Mouse (Mus musculus) stomach, embryonic 16.5 days (tissue): Measurements from ENCODE around the gene Pi4kb. TPM values are rescaled to one million over a fixed set of nuclear protein-coding genes. Genes with fewer than 3 reads are reported as not detected.
A peak's percentile ranks its signal among the peaks of the same experiment; 100 is the strongest.

Experiments
- ATAC-seq: fragments of 200-750 bp; cut with Nextera tagmentation; 2 replicates; pipeline ENCODE4 v1.8.0; 2017; ENCODE audit warnings: moderate number of reproducible peaks, moderate TSS enrichment; ENCODE audit not compliant: insufficient read depth, low FRiP score
- H3K27ac ChIP-seq: fragments of 300-500 bp; sonication (generic); 2 replicates; pipeline ENCODE4 v1.5.1; 2014; ENCODE audit warnings: low read length
- H3K27me3 ChIP-seq: fragments of 300-500 bp; sonication (generic); 2 replicates; pipeline ENCODE4 v1.6.1; 2014; ENCODE audit warnings: low read length, control low read depth, mixed read lengths; ENCODE audit not compliant: control insufficient read depth, insufficient read depth
- H3K36me3 ChIP-seq: fragments of 300-500 bp; sonication (generic); 2 replicates; pipeline ENCODE4 v1.6.1; 2014; ENCODE audit warnings: low read length; ENCODE audit not compliant: control insufficient read depth, insufficient read depth
- H3K4me1 ChIP-seq: fragments of 300-500 bp; sonication (generic); 2 replicates; pipeline ENCODE4 v1.6.1; 2014; ENCODE audit warnings: low read length, control low read depth, mixed read lengths; ENCODE audit not compliant: control insufficient read depth, insufficient read depth
- H3K4me2 ChIP-seq: fragments of 300-500 bp; sonication (generic); 2 replicates; pipeline ENCODE4 v1.6.1; 2014; ENCODE audit warnings: low read depth, low read length, mixed read lengths
- H3K4me3 ChIP-seq: fragments of 300-500 bp; sonication (generic); replicated peaks from 2 replicates; pipeline ENCODE4 v1.5.1; 2014; ENCODE audit warnings: mild to moderate bottlenecking, low read length
- H3K9ac ChIP-seq: fragments of 300-500 bp; sonication (generic); 2 replicates; pipeline ENCODE4 v1.6.1; 2014; ENCODE audit warnings: low read length
- H3K9me3 ChIP-seq: fragments of 300-500 bp; sonication (generic); replicated peaks from 2 replicates; pipeline ENCODE4 v1.6.1; 2016; ENCODE audit warnings: low read length, control low read depth; ENCODE audit not compliant: control insufficient read depth
- WGBS: fragments of 180-500 bp; shearing (Covaris S2); extraction: QIAGEN DNeasy Blood & Tissue Kit; methylation state at CpG from one replicate; pipeline ENCODE4 v1.1.7; 2014; 5-methylcytosine and 5-hydroxymethylcytosine counted together
- polyA plus RNA-seq: library from polyadenylated mRNA; unstranded; fragments of >200 nt; fragmentation: Nextera tagmentation; extraction: Ambion mirVana; gene quantifications from 2 replicates; pipeline ENCODE4 v1.2.1, GENCODE M21; 2015

Gene Pi4kb
- polyA plus RNA-seq, 1 experiment from 2014 or later: 17.5 TPM

- Histone ChIP-seq H3K27me3 (no peaks in the 10 kb centered on the region), H3K4me2 (peak overlapping the region; percentile 60), H3K9ac (0 out of 2 replicates have a peak overlapping the region, but pooled peaks have one; percentile 11), H3K4me1 (peaks cover 13% of the 10 kb centered on the region; the same call in 1 of the 2 replicates), H3K36me3 (peaks cover 9% of the 10 kb centered on the region; the same call in 1 of the 2 replicates), H3K4me3 (peak overlapping the region; percentile 88), H3K9me3 (no peaks in the 10 kb centered on the region), H3K27ac (peak overlapping the region; percentile 96)
- peak; percentile 26; the same call in 1 of the 2 replicates for ATAC-seq
- 38% methylated on average over 5 of the region's 5 CpGs for WGBS
Observed at GRCm38 (mm10) chr3:94952806-94953205, 21.7 kb upstream of the Pi4kb start.

GRCm38 (mm10) chr3:94953384-94953763, 21.2 kb upstream of the Pi4kb start:
- WGBS: 7% methylated on average over 9 of the region's 9 CpGs
- peaks cover 13% of the 10 kb centered on the region; the same call in 1 of the 2 replicates for H3K4me1 ChIP-seq
- H3K36me3 ChIP-seq: peaks cover 13% of the 10 kb centered on the region
- H3K4me2 ChIP-seq: peak overlapping the region; percentile 60
- peak overlapping the region; percentile 76 for H3K9ac ChIP-seq
- H3K27me3 ChIP-seq: no peaks in the 10 kb centered on the region
- H3K9me3 ChIP-seq: no peaks in the 10 kb centered on the region
- H3K4me3 ChIP-seq: peak overlapping the region; percentile 88
- no peak; the same call in 1 of the 2 replicates for ATAC-seq
- peak overlapping the region; percentile 96 for H3K27ac ChIP-seq

DNA sequence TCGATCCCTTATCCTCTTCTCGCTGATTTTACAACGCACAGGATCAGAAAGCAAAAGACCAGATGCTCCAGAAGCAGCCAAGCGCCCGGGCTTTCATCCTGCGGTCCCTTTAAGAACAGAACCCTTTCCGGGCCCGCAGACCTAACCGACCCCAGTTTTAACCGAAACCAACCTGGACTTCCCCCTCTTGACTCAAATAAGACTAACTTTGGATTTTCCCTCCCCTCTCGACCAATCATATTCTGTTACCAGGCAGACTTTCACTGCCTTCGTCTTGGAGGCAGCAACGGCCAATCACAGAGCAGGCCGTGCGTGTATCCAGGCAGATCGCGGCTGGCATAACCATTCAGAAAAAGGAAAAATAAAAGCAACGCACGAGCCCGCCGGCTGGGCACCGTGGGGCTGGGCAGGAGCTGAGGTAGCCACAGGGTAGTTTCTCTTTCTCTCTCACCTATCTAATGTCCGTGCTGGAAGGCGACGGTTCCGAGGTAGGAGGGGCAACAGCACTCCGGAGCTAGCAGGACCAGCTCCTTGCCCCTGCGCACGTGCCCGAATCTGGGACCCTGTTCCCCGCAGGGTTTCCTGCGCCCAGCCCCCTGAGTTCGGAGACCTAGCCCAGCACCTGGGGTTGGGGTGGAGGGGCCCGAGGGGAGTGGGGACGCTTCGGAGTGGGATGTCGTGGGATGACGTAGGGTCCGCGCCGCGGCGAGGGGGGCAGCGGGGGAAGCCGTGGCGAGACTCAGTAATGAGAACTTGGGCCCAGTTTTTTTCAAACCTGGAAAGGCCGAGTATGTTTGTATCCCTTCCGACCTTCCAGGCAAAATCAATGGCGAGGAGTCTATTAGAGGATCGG, 20.5 kb upstream of the Pi4kb start, which contains the start of gene Rfx5:
Gene Rfx5 (plus strand): TSS at position 312 of the 853 bp plus-strand sequence.
- Histone ChIP-seq H3K4me3 (peak within 1 kb of the TSS; percentile 88), H3K36me3 (peaks cover 15% of the 10 kb centered on the region), H3K9me3 (no peaks in the 10 kb centered on the region), H3K4me2 (peak within 1 kb of the TSS; percentile 68), H3K9ac (peak within 1 kb of the TSS; percentile 95), H3K4me1 (peaks cover 13% of the 10 kb centered on the region; the same call in 1 of the 2 replicates), H3K27ac (peak within 1 kb of the TSS; percentile 96), H3K27me3 (no peaks in the 10 kb centered on the region)
- WGBS: under 1% methylated on average over 50 of the region's 50 CpGs
- peak; percentile 97 for ATAC-seq

GRCm38 (mm10) chr3:94958295-94958694, 16.2 kb upstream of the Pi4kb start:
- ATAC-seq: no peak
- no peak overlapping the region for H3K27ac ChIP-seq
- H3K27me3 ChIP-seq: no peaks in the 10 kb centered on the region
- no peak overlapping the region for H3K4me2 ChIP-seq
- H3K4me3 ChIP-seq: no peak overlapping the region
- peaks cover 15% of the 10 kb centered on the region for H3K36me3 ChIP-seq
- WGBS: 88% methylated on average over 8 of the region's 8 CpGs
- peaks cover 6% of the 10 kb centered on the region; the same call in 1 of the 2 replicates for H3K4me1 ChIP-seq
- no peak overlapping the region for H3K9ac ChIP-seq
- no peaks in the 10 kb centered on the region for H3K9me3 ChIP-seq

DNA sequence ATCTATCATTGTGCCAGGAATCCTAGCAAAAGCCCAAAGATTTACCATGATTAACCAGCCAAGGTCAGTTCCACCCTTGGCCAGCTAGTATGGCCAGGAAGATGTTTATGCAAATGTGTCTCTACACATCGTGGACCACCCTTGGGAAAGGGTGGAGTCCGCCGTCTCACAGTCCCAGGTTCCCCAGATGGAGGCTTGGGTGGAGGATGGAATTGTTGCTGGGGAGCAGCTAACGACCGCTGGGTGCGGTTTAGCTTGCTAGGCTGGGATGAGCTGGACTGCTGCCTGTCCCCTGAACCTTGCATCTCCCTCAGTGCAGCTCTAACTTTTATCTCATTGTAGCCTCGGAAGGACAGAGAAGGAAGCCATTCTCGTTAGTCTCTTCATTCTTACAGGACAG, 14.7 kb upstream of the Pi4kb start:
- no peak overlapping the region for H3K4me2 ChIP-seq
- peaks cover 3% of the 10 kb centered on the region; the same call in 1 of the 2 replicates for H3K4me1 ChIP-seq
- H3K4me3 ChIP-seq: no peak overlapping the region
- 44% methylated on average over 8 of the region's 8 CpGs for WGBS
- no peak for ATAC-seq
- no peak overlapping the region for H3K27ac ChIP-seq
- H3K36me3 ChIP-seq: peaks cover 15% of the 10 kb centered on the region
- no peaks in the 10 kb centered on the region for H3K27me3 ChIP-seq
- no peak overlapping the region for H3K9ac ChIP-seq
- H3K9me3 ChIP-seq: no peaks in the 10 kb centered on the region

- H3K27ac ChIP-seq: no peak overlapping the region
- H3K36me3 ChIP-seq: peaks cover 15% of the 10 kb centered on the region
- 0 out of 2 replicates have a peak overlapping the region, but pooled peaks have one; percentile 5 for H3K9ac ChIP-seq
- no peaks in the 10 kb centered on the region for H3K27me3 ChIP-seq
- no peak overlapping the region for H3K4me3 ChIP-seq
- H3K9me3 ChIP-seq: no peaks in the 10 kb centered on the region
- H3K4me2 ChIP-seq: no peak overlapping the region
- no peak for ATAC-seq
- WGBS: 51% methylated on average over 5 of the region's 5 CpGs
- no peaks in the 10 kb centered on the region for H3K4me1 ChIP-seq
Observed at GRCm38 (mm10) chr3:94960322-94960721, 14.2 kb upstream of the Pi4kb start.

- no peaks in the 10 kb centered on the region for H3K27me3 ChIP-seq
- no peak overlapping the region for H3K27ac ChIP-seq
- H3K4me3 ChIP-seq: no peak overlapping the region
- no peak overlapping the region for H3K9ac ChIP-seq
- H3K4me1 ChIP-seq: no peaks in the 10 kb centered on the region
- ATAC-seq: no peak
- 97% methylated on average over 1 of the region's 1 CpGs for WGBS
- no peak overlapping the region for H3K4me2 ChIP-seq
- no peaks in the 10 kb centered on the region for H3K36me3 ChIP-seq
- no peaks in the 10 kb centered on the region for H3K9me3 ChIP-seq
Observed at GRCm38 (mm10) chr3:94964989-94965388, 9.5 kb upstream of the Pi4kb start.

DNA sequence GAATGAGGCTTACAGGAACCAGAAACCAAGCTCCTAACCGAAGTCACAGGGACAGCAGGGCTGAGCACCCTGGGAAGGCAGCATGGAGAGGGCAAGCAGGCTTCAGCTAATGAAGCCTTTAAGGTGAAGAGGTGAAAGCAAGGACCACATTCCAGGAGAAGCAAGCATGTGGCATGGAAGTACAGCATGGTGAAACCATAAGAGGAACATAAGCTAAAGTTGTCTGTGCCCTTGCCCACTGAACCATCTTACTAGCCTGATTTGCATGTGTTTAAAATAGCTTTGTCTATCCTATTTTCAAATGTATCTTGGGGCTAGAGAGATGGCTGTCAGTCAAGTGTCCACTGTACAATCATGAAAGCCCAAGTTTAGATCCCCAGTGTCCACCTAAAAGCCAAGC, 8.7 kb upstream of the Pi4kb start:
- Histone ChIP-seq H3K36me3 (no peaks in the 10 kb centered on the region), H3K4me1 (no peaks in the 10 kb centered on the region), H3K4me3 (no peak overlapping the region), H3K27me3 (no peaks in the 10 kb centered on the region), H3K4me2 (no peak overlapping the region), H3K27ac (no peak overlapping the region), H3K9ac (no peak overlapping the region), H3K9me3 (no peaks in the 10 kb centered on the region)
- 76% methylated on average over 1 of the region's 1 CpGs for WGBS
- no peak for ATAC-seq

DNA sequence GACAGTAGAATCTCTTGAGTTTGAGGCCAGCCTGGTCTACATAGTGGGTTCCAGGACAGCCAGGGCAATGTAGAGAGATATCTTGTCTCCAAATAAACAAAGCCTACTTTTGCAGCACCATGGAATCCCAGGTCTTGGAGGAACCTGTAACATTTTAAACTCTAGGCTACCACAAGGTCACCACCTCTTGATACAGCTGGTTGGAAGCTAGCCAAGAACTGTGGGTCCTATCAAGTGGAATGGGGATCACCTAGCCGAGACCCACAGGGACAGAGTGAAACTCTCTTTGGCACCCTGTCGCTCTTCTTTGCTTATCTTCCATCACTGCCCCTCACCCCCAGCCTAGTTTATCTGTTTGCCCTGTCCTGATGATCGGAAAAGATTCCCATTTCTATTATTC, 2.0 kb upstream of the Pi4kb start:
- Histone ChIP-seq H3K27ac (no peak overlapping the region), H3K36me3 (no peaks in the 10 kb centered on the region), H3K9me3 (no peaks in the 10 kb centered on the region), H3K4me2 (no peak overlapping the region), H3K27me3 (no peaks in the 10 kb centered on the region), H3K4me1 (peaks cover 11% of the 10 kb centered on the region), H3K4me3 (no peak overlapping the region), H3K9ac (no peak overlapping the region)
- WGBS: 69% methylated on average over 3 of the region's 3 CpGs
- ATAC-seq: no peak
